Mouse (Mus musculus) cortical plate, adult 2 months (tissue): ENCODE results near the gene Smg6. TPM values are rescaled to one million over a fixed set of nuclear protein-coding genes. Genes with fewer than 3 reads are reported as not detected.

Source experiments
- H3K27ac ChIP-seq: fragments of 200-500 bp; 2 replicates; pipeline ENCODE4 v1.5.1; 2012; ENCODE audit warnings: low read length, control low read depth, inconsistent platforms; ENCODE audit not compliant: insufficient read depth
- H3K4me1 ChIP-seq: fragments of 200-500 bp; 2 replicates; pipeline ENCODE4 v1.6.1; 2011; ENCODE audit warnings: low read length; ENCODE audit not compliant: control insufficient read depth, insufficient read depth
- H3K4me3 ChIP-seq: fragments of 200-500 bp; 2 replicates; pipeline ENCODE4 v1.5.1; 2011; ENCODE audit warnings: mild to moderate bottlenecking, low read length, control low read depth; ENCODE audit not compliant: insufficient read depth
- CTCF ChIP-seq: fragments of 200-500 bp; IDR thresholded peaks from 2 replicates; pipeline ENCODE4 v1.5.1; 2011; ENCODE audit warnings: mild to moderate bottlenecking, control low read depth, low read length; ENCODE audit not compliant: insufficient read depth; ENCODE audit errors: extremely low read depth
- POLR2A ChIP-seq: fragments of 200-500 bp; IDR thresholded peaks from 2 replicates; pipeline ENCODE4 v1.6.1; 2011; ENCODE audit warnings: mild to moderate bottlenecking, low read length, control low read depth; ENCODE audit not compliant: insufficient read depth; ENCODE audit errors: extremely low read depth
- polyA plus RNA-seq: library from polyadenylated mRNA; depleted of rRNA; stranded (reverse); fragments of >200 nt; gene quantifications from 2 replicates; pipeline ENCODE4 v1.2.3, GENCODE M21; 2012

Gene Smg6
- polyA plus RNA-seq, 1 experiment = 26.9 TPM

DNA sequence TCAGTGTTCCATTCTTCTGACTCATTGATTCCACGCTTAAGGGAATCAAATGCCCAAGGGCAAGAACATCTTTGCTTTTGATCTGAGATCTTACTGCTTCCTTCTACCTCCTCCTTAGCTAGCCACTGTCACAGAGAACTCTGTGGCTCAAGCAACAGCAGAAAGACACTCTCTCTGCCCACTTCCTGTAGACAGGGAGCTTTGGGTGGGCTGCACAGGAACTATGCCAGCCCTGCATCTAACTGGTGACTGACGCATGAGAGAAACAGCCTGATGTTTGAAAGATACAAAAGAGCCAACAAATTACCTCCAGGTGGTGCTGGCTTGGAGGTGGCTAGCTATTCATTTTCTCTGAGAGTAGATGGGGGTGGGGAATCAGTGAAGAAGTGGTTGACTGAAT is 107.3 kb downstream of the Smg6 start:
- Histone ChIP-seq H3K4me1 (peaks cover 5% of the 10 kb centered on the region; the same call in 1 of the 2 replicates), H3K27ac (no peak overlapping the region), H3K4me3 (no peak overlapping the region)
- TF ChIP-seq CTCF (no peak), POLR2A (no peak)

DNA sequence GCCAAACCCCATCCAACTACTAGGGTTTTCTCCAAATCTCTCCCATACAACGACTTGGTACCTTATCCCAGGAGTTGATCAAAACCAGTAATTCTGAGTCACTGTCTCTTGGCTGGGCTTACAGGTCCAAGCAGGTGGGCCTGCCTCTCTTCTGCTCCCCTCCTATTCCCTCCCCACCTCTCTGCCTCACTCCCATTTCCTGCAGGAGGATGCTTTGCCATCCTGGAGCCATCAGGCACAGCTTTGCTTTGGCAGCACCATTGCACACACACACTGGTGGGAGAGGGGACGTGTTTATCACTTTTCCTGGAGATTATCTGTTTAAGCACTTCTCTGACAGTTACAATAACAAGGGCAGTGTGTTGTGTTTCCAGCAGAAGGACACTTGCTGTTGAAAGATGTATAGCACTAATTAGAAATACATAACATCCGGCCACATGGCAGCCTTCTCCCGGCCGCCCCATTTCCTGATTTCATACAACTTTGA is 108.0 kb downstream of the Smg6 start:
- Histone ChIP-seq H3K4me1 (peaks cover 5% of the 10 kb centered on the region; the same call in 1 of the 2 replicates), H3K4me3 (no peak overlapping the region), H3K27ac (no peak overlapping the region)
- TF ChIP-seq CTCF (no peak), POLR2A (no peak)

DNA sequence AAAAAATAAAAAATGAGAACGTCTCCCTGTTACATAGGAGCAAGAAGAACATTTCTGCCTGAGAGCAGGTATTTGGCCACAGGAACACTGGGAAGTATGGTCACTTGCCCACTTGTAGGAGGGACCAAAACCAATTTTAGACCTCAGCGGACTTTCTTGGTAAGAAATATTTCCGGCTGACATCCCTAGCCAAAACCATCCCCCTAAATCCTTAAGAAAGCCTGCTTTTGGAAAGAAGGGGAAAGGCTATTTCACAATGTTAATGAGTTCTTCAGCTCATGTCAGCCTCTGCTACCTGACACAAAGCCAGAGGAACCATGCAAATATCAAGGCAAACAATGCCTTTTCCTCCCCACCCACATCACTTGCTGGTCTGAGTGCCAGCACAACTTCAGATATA is 108.5 kb downstream of the Smg6 start:
- peaks cover 5% of the 10 kb centered on the region; the same call in 1 of the 2 replicates for H3K4me1 ChIP-seq
- H3K27ac ChIP-seq = no peak overlapping the region
- H3K4me3 ChIP-seq = no peak overlapping the region
- no peak for TF ChIP-seq CTCF
- no peak for TF ChIP-seq POLR2A

DNA sequence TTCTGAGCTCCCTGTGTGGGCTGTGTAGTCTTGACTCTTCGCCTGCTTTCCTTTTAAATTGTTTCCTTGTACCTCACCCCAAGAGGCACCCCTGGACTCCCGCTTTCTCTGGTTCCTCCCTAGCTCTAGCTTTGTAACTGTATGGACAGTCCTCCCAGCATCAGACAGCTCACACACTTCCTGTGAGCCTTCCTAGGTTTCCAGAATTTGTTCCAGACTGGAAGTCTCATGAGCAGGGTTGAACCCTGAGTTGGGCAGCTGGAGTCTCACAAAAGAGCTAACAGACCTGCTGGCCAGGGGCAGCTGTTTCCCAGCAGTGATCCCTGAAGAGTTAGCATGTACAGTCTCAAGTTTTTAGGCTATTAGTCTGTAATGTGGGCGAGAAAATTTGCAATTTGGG is 118.7 kb downstream of the Smg6 start:
- Histone ChIP-seq H3K27ac (no peak overlapping the region), H3K4me1 (peaks cover 4% of the 10 kb centered on the region), H3K4me3 (no peak overlapping the region)
- TF ChIP-seq POLR2A (no peak), CTCF (no peak)

DNA sequence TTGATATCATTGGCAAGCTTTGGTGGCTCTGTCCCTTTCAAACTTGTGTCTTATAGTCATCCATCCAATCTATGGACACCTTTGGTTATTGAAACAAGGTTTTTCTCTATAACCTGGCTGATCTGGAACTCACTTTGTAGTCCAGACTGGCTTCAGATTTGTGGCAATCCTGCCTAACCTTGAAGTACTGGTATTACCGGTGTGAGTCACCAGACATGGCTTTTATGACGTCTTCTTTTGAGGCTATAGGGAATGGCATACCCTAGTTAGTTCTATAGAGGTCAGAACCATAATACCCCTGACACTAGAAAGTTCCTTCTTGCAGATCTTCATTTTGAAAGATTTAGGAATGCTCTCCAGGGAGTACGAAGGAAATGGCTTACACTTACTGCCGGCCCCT is 120.2 kb downstream of the Smg6 start:
- Histone ChIP-seq H3K27ac (no peak overlapping the region), H3K4me3 (no peak overlapping the region), H3K4me1 (peaks cover 4% of the 10 kb centered on the region)
- TF ChIP-seq POLR2A (no peak), CTCF (no peak)

DNA sequence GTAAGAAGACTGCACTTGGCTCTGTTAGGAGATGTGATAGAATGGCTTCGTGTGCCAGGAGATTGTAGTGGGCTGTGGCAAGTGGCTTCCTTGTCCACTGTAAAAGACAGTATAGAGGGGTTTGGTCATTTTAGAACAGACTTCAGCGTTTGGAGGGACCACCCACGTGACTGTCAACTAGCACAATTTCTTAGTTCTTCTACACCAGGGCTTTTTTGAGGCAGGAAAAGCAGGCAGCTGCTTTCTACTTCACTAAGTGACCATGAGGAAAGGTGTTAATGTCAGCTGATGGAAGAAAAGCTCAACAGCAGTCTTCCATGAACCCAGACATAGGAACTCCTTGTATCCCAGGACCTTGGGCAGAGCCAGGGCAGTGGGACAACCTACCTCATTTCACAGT is 121.0 kb downstream of the Smg6 start:
- TF ChIP-seq CTCF (no peak), POLR2A (no peak)
- Histone ChIP-seq H3K4me1 (peaks cover 5% of the 10 kb centered on the region), H3K4me3 (no peak overlapping the region), H3K27ac (no peak overlapping the region)

DNA sequence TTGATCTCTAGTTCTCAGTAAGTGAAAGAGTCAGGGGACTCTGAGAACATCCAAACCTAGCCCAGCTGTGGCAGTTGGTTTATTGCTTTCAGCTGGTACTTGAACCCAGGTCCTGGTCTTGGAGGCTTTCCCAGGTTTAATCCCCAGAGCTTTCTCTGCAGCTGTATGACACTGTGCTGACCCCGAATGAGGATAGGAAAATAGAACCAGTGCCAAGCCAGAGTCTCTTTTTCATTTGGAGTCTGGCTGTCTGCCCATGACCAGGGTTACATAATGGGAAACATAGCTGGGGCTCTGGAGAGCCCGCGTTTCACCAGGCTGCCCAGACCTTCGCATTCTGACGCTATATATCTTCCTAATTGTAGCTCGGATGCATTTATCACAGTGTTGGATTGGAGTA is 121.4 kb downstream of the Smg6 start:
- Histone ChIP-seq H3K27ac (no peak overlapping the region), H3K4me3 (no peak overlapping the region), H3K4me1 (peaks cover 5% of the 10 kb centered on the region)
- TF ChIP-seq POLR2A (no peak), CTCF (no peak)

DNA sequence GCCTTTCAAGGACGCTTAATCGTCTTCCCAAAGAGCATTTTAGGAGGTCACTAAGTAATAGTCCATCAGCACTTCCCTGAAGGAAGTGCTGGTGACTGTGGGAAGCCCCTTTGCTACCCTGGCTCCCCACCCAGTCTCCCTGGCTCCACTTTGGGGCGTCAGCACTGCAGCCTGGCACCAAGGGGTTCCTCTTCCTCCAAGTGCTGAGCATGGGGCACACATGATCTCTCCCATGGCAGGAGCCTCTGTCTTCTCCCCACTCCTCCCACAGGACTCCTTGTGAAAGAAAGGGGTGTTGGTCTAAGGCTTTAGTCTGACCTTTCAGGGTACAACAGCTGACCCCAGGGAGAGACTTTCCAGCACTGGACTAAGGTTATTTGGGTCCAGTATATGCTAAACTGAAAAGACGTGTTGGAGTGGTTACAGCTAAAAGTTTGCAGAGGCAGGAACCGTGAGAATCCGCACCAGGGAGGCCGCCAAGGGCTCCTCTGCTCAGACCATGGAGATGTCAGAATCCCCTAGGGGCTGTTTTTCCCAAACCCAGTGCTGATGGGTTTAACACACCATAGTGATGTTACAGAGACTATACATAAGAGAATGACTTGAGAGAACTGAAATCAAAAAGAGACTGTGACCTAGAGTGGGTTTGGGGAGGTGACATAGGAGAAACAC is 122.2 kb downstream of the Smg6 start:
- Histone ChIP-seq H3K4me1 (peaks cover 5% of the 10 kb centered on the region), H3K27ac (0 out of 2 replicates have a peak overlapping the region, but pooled peaks have one; percentile 24), H3K4me3 (no peak overlapping the region)
- TF ChIP-seq CTCF (no peak), POLR2A (no peak)

DNA sequence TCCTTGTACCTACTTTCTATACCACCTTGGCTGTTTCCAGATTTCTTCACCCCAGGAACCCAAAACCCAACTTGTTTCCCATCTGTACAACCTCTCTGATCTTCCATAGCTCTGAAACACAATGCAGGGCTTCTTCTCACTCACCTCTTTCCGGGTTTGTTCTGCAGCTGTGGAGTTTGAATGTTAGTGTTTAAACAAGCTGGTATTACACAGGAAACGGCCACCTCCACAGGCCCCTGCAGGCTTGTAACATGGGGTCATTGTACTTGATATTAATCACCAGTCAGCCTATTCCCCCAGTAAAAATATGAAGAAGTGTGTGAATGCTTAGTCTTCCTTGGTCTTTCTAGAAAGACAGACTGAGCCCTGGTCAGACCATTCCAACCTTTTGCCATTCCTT is 123.5 kb downstream of the Smg6 start:
- Histone ChIP-seq H3K4me3 (no peak overlapping the region), H3K27ac (no peak overlapping the region), H3K4me1 (peaks cover 7% of the 10 kb centered on the region)
- no peak for TF ChIP-seq CTCF
- no peak for TF ChIP-seq POLR2A

DNA sequence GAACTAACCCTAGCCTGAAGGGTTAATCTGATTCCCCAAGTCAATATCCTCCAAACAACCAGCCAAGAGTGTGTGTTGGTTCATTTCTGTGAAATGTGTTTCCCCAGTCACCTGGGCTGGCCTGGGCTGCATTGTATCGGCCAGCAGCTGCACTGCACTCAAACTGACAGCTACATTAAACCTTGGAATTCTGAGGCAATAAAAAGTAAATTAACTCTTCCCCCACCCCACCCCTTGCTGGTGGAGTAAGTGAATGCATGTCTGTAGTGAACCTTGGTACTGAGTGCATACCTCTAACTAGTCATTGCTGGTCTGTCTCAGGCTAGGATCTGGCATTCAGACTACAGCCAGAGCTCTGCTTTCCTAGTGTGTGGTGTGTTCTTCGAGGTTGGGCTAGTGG is 124.2 kb downstream of the Smg6 start:
- TF ChIP-seq CTCF (no peak), POLR2A (no peak)
- H3K4me1 ChIP-seq = peaks cover 8% of the 10 kb centered on the region
- no peak overlapping the region for H3K27ac ChIP-seq
- no peak overlapping the region for H3K4me3 ChIP-seq

DNA sequence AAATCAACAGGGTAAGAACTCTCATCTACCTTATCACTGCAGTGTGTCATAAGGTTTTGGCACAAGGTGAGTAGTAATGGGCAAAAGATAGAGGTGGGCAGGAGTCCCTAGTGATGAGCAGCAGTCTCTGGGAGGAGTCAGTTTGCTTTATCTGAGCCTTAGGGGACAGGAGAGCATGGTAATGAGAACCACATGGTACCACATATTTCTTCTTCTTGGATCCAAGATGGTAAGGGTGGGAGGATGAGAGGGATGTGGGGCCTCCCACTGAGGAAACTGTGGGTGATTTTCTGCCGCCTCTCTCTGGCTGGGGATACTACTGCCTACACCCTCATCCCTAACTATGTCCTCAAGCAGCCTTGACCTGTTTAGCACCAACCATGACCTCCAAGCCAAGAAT is 125.6 kb downstream of the Smg6 start:
- Histone ChIP-seq H3K4me1 (peaks cover 8% of the 10 kb centered on the region), H3K4me3 (no peak overlapping the region), H3K27ac (no peak overlapping the region)
- TF ChIP-seq CTCF (no peak), POLR2A (no peak)
